Mouse (Mus musculus) liver, postnatal 0 days (tissue): ENCODE data around the gene Gm20388.

Source experiments
- CTCF ChIP-seq: sonication (generic); IDR thresholded peaks from 2 replicates; pipeline ENCODE4 v1.5.1; 2016; ENCODE audit warnings: antibody characterized with exemption, low read depth
- EP300 ChIP-seq: IDR thresholded peaks from 2 replicates; pipeline ENCODE4 v1.6.1; 2016; ENCODE audit warnings: antibody characterized with exemption, low read depth, mild to moderate bottlenecking

DNA sequence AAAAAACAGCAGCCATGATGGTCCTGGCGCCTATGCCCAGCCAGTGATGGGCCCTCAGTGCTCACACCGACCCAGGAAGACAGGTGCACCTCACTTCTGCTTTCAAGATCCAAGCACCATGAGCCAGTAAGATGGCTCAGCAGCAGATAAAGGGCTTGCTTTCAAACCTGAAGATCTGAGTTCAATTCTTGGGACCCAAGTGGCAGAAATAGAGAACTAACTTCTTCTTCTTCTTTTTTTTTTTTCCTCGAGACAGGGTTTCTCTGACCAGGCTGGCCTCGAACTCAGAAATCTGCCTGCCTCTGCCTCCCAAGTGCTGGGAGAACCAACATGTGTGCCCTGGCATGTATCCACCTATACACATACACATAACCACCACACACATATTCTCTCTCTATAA, 3509.1 kb downstream of the Gm20388 start:
- TF ChIP-seq CTCF, result no peak
- TF ChIP-seq EP300, result no peak
